Mouse (Mus musculus) heart, postnatal 0 days (tissue): Measurements from ENCODE around the gene Mphosph9. TPM values are rescaled to one million over a fixed set of nuclear protein-coding genes. Genes with fewer than 3 reads are reported as not detected.
"Not testable (repeated sequence)": the region's sequence is repeated elsewhere in the genome, so short reads cannot be mapped to it uniquely, and the experiment has no call there.

Source experiments
- ATAC-seq: fragments of 200-750 bp; cut with Nextera tagmentation; 2 replicates; pipeline ENCODE4 v1.8.0; 2017; ENCODE audit warnings: low read depth, moderate number of reproducible peaks, moderate library complexity; ENCODE audit not compliant: insufficient read depth
- DNase-seq: peaks from one replicate; pipeline ENCODE4 v3.0.0-alpha.2; 2016; ENCODE audit warnings: low spot score
- H3K27ac ChIP-seq: fragments of 300-500 bp; sonication (generic); 2 replicates; pipeline ENCODE4 v1.5.1; 2014; ENCODE audit warnings: low read depth, mild to moderate bottlenecking
- H3K27me3 ChIP-seq: fragments of 300-500 bp; sonication (generic); 2 replicates; pipeline ENCODE4 v1.6.1; 2014; ENCODE audit warnings: low read length, mixed read lengths; ENCODE audit not compliant: control insufficient read depth, insufficient read depth
- H3K36me3 ChIP-seq: fragments of 300-500 bp; sonication (generic); replicated peaks from 2 replicates; pipeline ENCODE4 v1.6.1; 2014; ENCODE audit warnings: low read length, mixed read lengths; ENCODE audit not compliant: control insufficient read depth, insufficient read depth
- H3K4me1 ChIP-seq: fragments of 300-500 bp; sonication (generic); 2 replicates; pipeline ENCODE4 v1.6.1; 2014; ENCODE audit warnings: antibody characterized with exemption; ENCODE audit not compliant: control insufficient read depth, insufficient read depth
- H3K4me2 ChIP-seq: fragments of 300-500 bp; sonication (generic); 2 replicates; pipeline ENCODE4 v1.6.1; 2014; ENCODE audit warnings: low read depth, mild to moderate bottlenecking, low read length, moderate library complexity
- H3K4me3 ChIP-seq: fragments of 300-500 bp; sonication (generic); 2 replicates; pipeline ENCODE4 v1.5.1; 2014; ENCODE audit warnings: low read depth, low read length
- H3K9ac ChIP-seq: fragments of 300-500 bp; sonication (generic); replicated peaks from 2 replicates; pipeline ENCODE4 v1.6.1; 2014; ENCODE audit warnings: low read depth, low read length, mixed read lengths
- H3K9me3 ChIP-seq: fragments of 300-500 bp; sonication (generic); replicated peaks from 2 replicates; pipeline ENCODE4 v1.6.1; 2016; ENCODE audit warnings: low read length; ENCODE audit not compliant: control insufficient read depth
- CTCF ChIP-seq: IDR thresholded peaks from 2 replicates; pipeline ENCODE4 v1.5.1; 2016; ENCODE audit warnings: antibody characterized with exemption, control low read depth, low read depth
- EP300 ChIP-seq: IDR thresholded peaks from 2 replicates; pipeline ENCODE4 v1.6.1; 2016; ENCODE audit warnings: antibody characterized with exemption, low read depth
- WGBS: fragments of 180-500 bp; shearing (Covaris S2); extraction: QIAGEN DNeasy Blood & Tissue Kit; methylation state at CpG from one replicate; pipeline ENCODE4 v1.1.7; 2014; 5-methylcytosine and 5-hydroxymethylcytosine counted together
- polyA plus RNA-seq: library from polyadenylated mRNA; unstranded; fragments of >200 nt; fragmentation: Nextera tagmentation; extraction: Ambion mirVana; gene quantifications from 2 replicates; pipeline ENCODE4 v1.2.1, GENCODE M21; 2015
- total RNA-seq: library from RNA; depleted of rRNA; stranded (reverse); fragments of >200 nt; gene quantifications from 2 replicates; pipeline ENCODE4 v1.2.3, GENCODE M21; 2014; ENCODE audit warnings: low replicate concordance

Mphosph9 gene
- total and polyA plus RNA-seq, 2 experiments from 2014 or later = 5.3 to 10.5 TPM

- peaks cover 30% of the 10 kb centered on the region for H3K36me3 ChIP-seq
- DNase-seq = no peak
- no peak overlapping the region for H3K27ac ChIP-seq
- TF ChIP-seq CTCF (no peak), EP300 (no peak)
- no peak overlapping the region for H3K9ac ChIP-seq
- no peaks in the 10 kb centered on the region for H3K4me1 ChIP-seq
- ATAC-seq = no peak
- no peaks in the 10 kb centered on the region for H3K27me3 ChIP-seq
- WGBS = 97% methylated on average over 2 of the region's 2 CpGs
- H3K4me2 ChIP-seq = no peak overlapping the region
- no peak overlapping the region for H3K4me3 ChIP-seq
- H3K9me3 ChIP-seq = no peaks in the 10 kb centered on the region
These were observed 38.0 kb upstream of the Mphosph9 start for GRCm38 (mm10) chr5:124365754-124366153.

GRCm38 (mm10) chr5:124364173-124364918 is 36.6 kb upstream of the Mphosph9 start:
- TF ChIP-seq CTCF (no peak), EP300 (no peak)
- 88% methylated on average over 6 of the region's 6 CpGs for WGBS
- Histone ChIP-seq H3K4me2 (no peak overlapping the region), H3K9ac (no peak overlapping the region), H3K4me1 (no peaks in the 10 kb centered on the region), H3K27ac (no peak overlapping the region), H3K4me3 (no peak overlapping the region), H3K9me3 (no peaks in the 10 kb centered on the region), H3K36me3 (peaks cover 16% of the 10 kb centered on the region), H3K27me3 (no peaks in the 10 kb centered on the region)
- ATAC-seq (no peak), DNase-seq (no peak)

GRCm38 (mm10) chr5:124362982-124363381 is 35.2 kb upstream of the Mphosph9 start, which contains the start of gene Cdk2ap1:
Gene Cdk2ap1 (minus strand): TSS chr5:124363082.
- H3K9me3 ChIP-seq, H3K27me3 ChIP-seq, H3K9ac ChIP-seq, ATAC-seq, H3K4me1 ChIP-seq, H3K36me3 ChIP-seq, DNase-seq, H3K4me3 ChIP-seq, H3K27ac ChIP-seq, H3K4me2 ChIP-seq: not testable (repeated sequence)
- 94% methylated on average over 5 of the region's 5 CpGs for WGBS

GRCm38 (mm10) chr5:124359641-124360040 is 31.9 kb upstream of the Mphosph9 start:
- ATAC-seq = no peak
- Histone ChIP-seq H3K4me2 (no peak overlapping the region), H3K9me3 (no peaks in the 10 kb centered on the region), H3K36me3 (no peaks in the 10 kb centered on the region), H3K27me3 (no peaks in the 10 kb centered on the region), H3K4me3 (no peak overlapping the region), H3K4me1 (no peaks in the 10 kb centered on the region; the same call in 1 of the 2 replicates), H3K9ac (no peak overlapping the region), H3K27ac (no peak overlapping the region)
- TF ChIP-seq EP300 (no peak), CTCF (peak; percentile 49)
- 84% methylated on average over 2 of the region's 2 CpGs for WGBS
- peak; percentile 16 for DNase-seq

- Histone ChIP-seq H3K36me3 (no peaks in the 10 kb centered on the region), H3K4me2 (no peak overlapping the region), H3K27me3 (no peaks in the 10 kb centered on the region), H3K27ac (no peak overlapping the region), H3K4me3 (no peak overlapping the region), H3K9ac (no peak overlapping the region), H3K4me1 (peaks cover 4% of the 10 kb centered on the region), H3K9me3 (no peaks in the 10 kb centered on the region)
- 53% methylated on average over 3 of the region's 3 CpGs for WGBS
- no peak for DNase-seq
- no peak for ATAC-seq
- no peak for TF ChIP-seq EP300
- TF ChIP-seq CTCF = no peak
These were observed 28.9 kb upstream of the Mphosph9 start for GRCm38 (mm10) chr5:124356695-124357094.

- Histone ChIP-seq H3K9ac (peak overlapping the region; percentile 98; the same call in 1 of the 2 replicates), H3K27me3 (no peaks in the 10 kb centered on the region), H3K36me3 (no peaks in the 10 kb centered on the region), H3K4me2 (peak overlapping the region; percentile 68), H3K27ac (no peak overlapping the region), H3K4me1 (peaks cover 13% of the 10 kb centered on the region), H3K9me3 (no peaks in the 10 kb centered on the region), H3K4me3 (peak overlapping the region; percentile 99)
- ATAC-seq (no peak), DNase-seq (no peak)
- WGBS = 12% methylated on average over 12 of the region's 12 CpGs
- TF ChIP-seq CTCF = no peak
- no peak for TF ChIP-seq EP300
These were observed 27.7 kb upstream of the Mphosph9 start for GRCm38 (mm10) chr5:124355425-124355959.
